Mouse (Mus musculus): ENCODE measurements at regions not wholly inside any gene's neighbourhood (a gene's known extent, or its start where the extent isn't known, plus 50 kb on each side); places are given as distances from the start of the nearest gene placed in this dataset.

- no peak for DNase-seq (ENCODE audit: low spot score in 2 of 2)
Measured at GRCm38 (mm10) chr7:88185120-88185796, 92.6 kb upstream of the Ctsc start.

GRCm38 (mm10) chr7:88187555-88187954 is 90.3 kb upstream of the Ctsc start:
- DNase-seq (ENCODE audit: low spot score in 2 of 2), result no peak

- DNase-seq (ENCODE audit: low spot score in 2 of 2), result no peak
Measured at GRCm38 (mm10) chr7:88192771-88193170, 85.1 kb upstream of the Ctsc start.

- no peak for DNase-seq (ENCODE audit: low spot score in 2 of 2)
Measured at GRCm38 (mm10) chr7:88199043-88199442, 78.8 kb upstream of the Ctsc start.

GRCm38 (mm10) chr7:88199929-88200538 is 77.9 kb upstream of the Ctsc start:
- DNase-seq (ENCODE audit: low spot score in 2 of 2), result no peak

- no peak for DNase-seq (ENCODE audit: low spot score in 2 of 2)
Measured at GRCm38 (mm10) chr7:88201658-88202364, 76.1 kb upstream of the Ctsc start.

- DNase-seq (ENCODE audit: low spot score in 2 of 2), result no peak
Measured at GRCm38 (mm10) chr7:88206223-88206827, 71.6 kb upstream of the Ctsc start.

- DNase-seq (ENCODE audit: low spot score in 2 of 2), result peak in 1 of 2 experiments; percentile 44
Measured at GRCm38 (mm10) chr7:88206914-88207710, 70.8 kb upstream of the Ctsc start.

GRCm38 (mm10) chr7:88214713-88215198 is 63.1 kb upstream of the Ctsc start:
- DNase-seq (ENCODE audit: low spot score in 2 of 2), result no peak

- no peak for DNase-seq (ENCODE audit: low spot score in 2 of 2)
Measured at GRCm38 (mm10) chr7:88215425-88215824, 62.5 kb upstream of the Ctsc start.

- no peak for DNase-seq (ENCODE audit: low spot score in 2 of 2)
Measured at GRCm38 (mm10) chr7:88222141-88222540, 55.7 kb upstream of the Ctsc start.

- DNase-seq (ENCODE audit: low spot score in 2 of 2), result no peak
Measured at GRCm38 (mm10) chr7:88225800-88226199, 52.1 kb upstream of the Ctsc start.

All from layer of hippocampus, postnatal 14 days (tissue).